Mouse (Mus musculus): ENCODE measurements around the gene Aagab. TPM values are rescaled to one million over a fixed set of nuclear protein-coding genes. Genes with fewer than 3 reads are reported as not detected.
A peak's percentile ranks its signal among the peaks of the same experiment; 100 is the strongest.

Gene Aagab
- total and polyA plus RNA-seq, 3 experiments: 16.1 to 27.4 TPM; not detected in 1

DNA sequence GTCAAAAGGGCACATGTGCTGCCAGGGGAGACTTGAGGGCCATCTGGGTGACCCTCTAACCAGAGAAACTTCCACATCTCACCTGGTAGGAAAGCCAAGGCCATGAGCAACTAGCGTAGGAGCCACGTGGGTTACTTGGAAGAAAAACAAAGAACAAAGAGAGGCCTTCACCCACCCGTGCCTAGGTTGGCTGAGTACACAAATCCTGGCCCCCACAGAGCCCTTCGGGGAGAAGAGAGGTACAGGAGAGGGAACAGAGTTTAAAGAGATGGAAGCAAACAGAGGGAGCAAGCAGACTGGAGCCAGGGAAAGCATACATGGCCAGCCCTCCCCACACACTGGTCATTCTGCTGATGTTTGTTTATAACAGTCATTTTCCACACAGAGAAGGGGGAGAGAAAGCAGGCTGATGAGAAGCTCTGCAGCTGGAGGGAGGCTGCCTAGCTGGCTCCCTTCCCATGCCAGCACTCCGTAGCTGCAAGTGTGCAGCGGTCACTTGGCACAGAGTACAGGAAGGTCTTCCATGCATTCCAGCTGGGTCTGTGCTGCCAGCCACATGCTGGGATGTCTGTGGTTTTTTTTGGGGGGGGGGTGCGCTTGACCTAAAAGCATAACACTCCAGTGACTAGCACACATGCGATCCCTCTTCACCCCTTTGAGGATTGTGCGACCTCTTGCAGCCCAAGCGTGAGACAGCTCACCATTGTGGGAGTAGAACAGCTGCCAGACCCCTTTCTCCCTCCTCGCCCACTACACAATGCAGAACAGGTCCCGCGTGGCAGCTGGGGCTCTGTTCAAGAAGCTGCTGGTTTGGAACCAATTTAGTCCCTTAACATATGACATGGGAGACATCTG is 62.6 kb downstream of the Aagab start:
- Histone ChIP-seq H3K9me3 (replicated peaks; ENCODE audit: insufficient read depth, low read length) (no peaks in the 10 kb centered on the region), H3K9ac (ENCODE audit: control insufficient read depth, low read depth, low read length, poor library complexity, severe bottlenecking) (peak overlapping the region; percentile 54), H3K36me3 (ENCODE audit: control insufficient read depth in 1 of 2, insufficient read depth in 2 of 2, low read length in 2 of 2) (peaks cover 0 to 13% of the 10 kb centered on the region in 2 experiments; a peak in 2 of 4 replicates), H3K27me3 (ENCODE audit: control insufficient read depth in 1 of 2, insufficient read depth in 2 of 2, low read length in 2 of 2) (no peaks in the 10 kb centered on the region), H3K27ac (ENCODE audit: control insufficient read depth, low read depth, low read length) (peak overlapping the region; percentile 86), H3K4me1 (ENCODE audit: control insufficient read depth in 1 of 2, insufficient read depth in 2 of 2, low read length in 2 of 2) (peaks cover 12 to 20% of the 10 kb centered on the region in 2 experiments; a peak in 3 of 4 replicates), H3K4me3 (ENCODE audit: control insufficient read depth in 1 of 2, insufficient read depth in 1 of 2, low read depth in 2 of 2, low read length in 2 of 2) (no peak overlapping the region), H3K79me2 (ENCODE audit: control insufficient read depth, insufficient read depth, low read length, poor library complexity) (no peaks in the 10 kb centered on the region)
- TF ChIP-seq POLR2A (IDR thresholded peaks at IDR 0.05; ENCODE audit: control insufficient read depth in 1 of 2, insufficient read depth in 1 of 2, low read depth in 1 of 2, low read length in 2 of 2, poor library complexity in 1 of 2): no peak
- no peak for TF ChIP-seq TAL1 (IDR thresholded peaks at IDR 0.05; ENCODE audit: low read length)
- no peak for TF ChIP-seq GABPA (IDR thresholded peaks at IDR 0.05; ENCODE audit: low read depth, low read length)
- TF ChIP-seq MEF2A (IDR thresholded peaks at IDR 0.05; ENCODE audit: extremely low read depth, insufficient replicate concordance, low read depth, low read length, poor library complexity, severe bottlenecking): no peak
- TF ChIP-seq RAD21 (IDR thresholded peaks at IDR 0.05; ENCODE audit: low read depth, low read length): no peak
- no peak for TF ChIP-seq UBTF (IDR thresholded peaks at IDR 0.05; ENCODE audit: borderline replicate concordance, insufficient read depth, low read depth, low read length)
- no peak for TF ChIP-seq ELF1 (IDR thresholded peaks at IDR 0.05; ENCODE audit: low read depth, low read length)
- TF ChIP-seq MAZ (IDR thresholded peaks at IDR 0.05; ENCODE audit: low read depth, low read length): no peak
- TF ChIP-seq MXI1 (IDR thresholded peaks at IDR 0.05; ENCODE audit: low read depth, low read length): no peak
- TF ChIP-seq JUND (IDR thresholded peaks at IDR 0.05; ENCODE audit: low read depth, low read length): no peak
- TF ChIP-seq EP300 (IDR thresholded peaks at IDR 0.05; ENCODE audit: low read depth in 1 of 2, low read length in 2 of 2): no peak
- no peak for TF ChIP-seq ZC3H11A (IDR thresholded peaks at IDR 0.05; ENCODE audit: low read depth, low read length)
- DNase-seq (ENCODE audit: low read depth, low spot score): no peak

DNA sequence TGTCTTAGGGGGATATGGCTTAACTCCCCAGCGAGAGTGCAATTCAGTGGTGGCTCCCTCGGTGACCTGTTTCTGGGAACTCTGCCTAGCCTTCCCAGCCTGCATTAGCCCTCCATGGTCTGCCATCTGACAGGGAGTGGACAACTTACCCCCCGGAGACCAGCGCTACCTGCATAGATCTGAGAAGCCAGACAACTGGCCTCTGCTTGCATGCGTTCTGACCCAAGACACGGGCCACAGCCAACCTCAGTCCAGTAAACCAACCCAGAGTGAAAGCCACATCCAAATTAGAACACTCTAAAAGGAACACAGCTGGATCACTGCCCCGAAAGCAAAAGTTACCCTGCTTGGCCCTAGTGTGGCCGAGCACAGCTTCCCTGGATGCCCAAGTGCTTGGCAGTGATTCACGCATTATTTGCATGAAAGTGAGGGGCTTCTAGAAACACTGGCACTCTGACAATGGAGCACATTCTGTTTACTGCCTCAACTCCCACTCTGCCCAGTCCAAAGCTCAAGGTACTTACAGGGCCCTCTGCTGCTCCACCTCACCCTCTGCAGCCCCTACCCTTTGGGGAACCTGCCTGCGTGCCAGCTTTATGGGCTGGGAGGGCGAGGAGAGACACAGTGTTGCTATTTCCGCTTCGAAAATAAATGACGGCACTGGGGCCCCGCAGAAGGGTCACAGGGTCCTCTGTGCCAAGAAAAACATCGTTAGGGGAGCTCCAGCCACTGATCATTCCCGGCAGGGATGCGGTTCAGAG is 64.3 kb downstream of the Aagab start:
- H3K4me3 ChIP-seq (ENCODE audit: control insufficient read depth in 1 of 2, insufficient read depth in 1 of 2, low read depth in 2 of 2, low read length in 2 of 2): no peak overlapping the region
- H3K27me3 ChIP-seq (ENCODE audit: control insufficient read depth in 1 of 2, insufficient read depth in 2 of 2, low read length in 2 of 2): no peaks in the 10 kb centered on the region
- no peaks in the 10 kb centered on the region for H3K79me2 ChIP-seq (ENCODE audit: control insufficient read depth, insufficient read depth, low read length, poor library complexity)
- TF ChIP-seq ZMIZ1 (IDR thresholded peaks at IDR 0.05; ENCODE audit: low read depth, low read length) (no peak), TAL1 (IDR thresholded peaks at IDR 0.05; ENCODE audit: low read length) (no peak), GABPA (IDR thresholded peaks at IDR 0.05; ENCODE audit: low read depth, low read length) (no peak), BHLHE40 (IDR thresholded peaks at IDR 0.05; ENCODE audit: borderline replicate concordance, low read depth, low read length) (no peak), CHD2 (IDR thresholded peaks at IDR 0.05; ENCODE audit: low read length) (no peak), RAD21 (IDR thresholded peaks at IDR 0.05; ENCODE audit: low read depth, low read length) (no peak), UBTF (IDR thresholded peaks at IDR 0.05; ENCODE audit: borderline replicate concordance, insufficient read depth, low read depth, low read length) (no peak), MYC (IDR thresholded peaks at IDR 0.05; ENCODE audit: low read depth, low read length) (no peak)
- DNase-seq (ENCODE audit: low read depth, low spot score): no peak
- no peaks in the 10 kb centered on the region for H3K9me3 ChIP-seq (replicated peaks; ENCODE audit: insufficient read depth, low read length)
- no peak overlapping the region for H3K27ac ChIP-seq (ENCODE audit: control insufficient read depth, low read depth, low read length)
- H3K36me3 ChIP-seq (ENCODE audit: control insufficient read depth in 1 of 2, insufficient read depth in 2 of 2, low read length in 2 of 2): peaks cover 0 to 13% of the 10 kb centered on the region in 2 experiments; a peak in 2 of 4 replicates
- H3K4me1 ChIP-seq (ENCODE audit: control insufficient read depth in 1 of 2, insufficient read depth in 2 of 2, low read length in 2 of 2): peaks cover 12 to 20% of the 10 kb centered on the region in 2 experiments; a peak in 3 of 4 replicates
- no peak overlapping the region for H3K9ac ChIP-seq (ENCODE audit: control insufficient read depth, low read depth, low read length, poor library complexity, severe bottlenecking)
